Mouse (Mus musculus) CD4-positive, CD25-positive, alpha-beta regulatory T cell, adult 4 months (primary cell): Measurements from ENCODE around the gene Aldh3a2. TPM values are rescaled to one million over a fixed set of nuclear protein-coding genes. Genes with fewer than 3 reads are reported as not detected.
"Not testable (repeated sequence)": the region's sequence is repeated elsewhere in the genome, so short reads cannot be mapped to it uniquely, and the experiment has no call there.

Experiments used
- ATAC-seq: one replicate; pipeline ENCODE4 v1.8.0; 2017
- polyA plus RNA-seq, 2 experiments: library from polyadenylated mRNA; unstranded; fragments of 100-300 nt; shearing (Covaris generic); gene quantifications; one replicate each; pipeline ENCODE4 v1.2.1; 2017

The Aldh3a2 gene
- 10 to 100 TPM; 35.8 to 49.3 TPM for polyA plus RNA-seq

- ATAC-seq: peak; percentile 99
Observed at GRCm38 (mm10) chr11:61266551-61267533, at the start of gene Aldh3a2. Aldh3a2 (minus strand) TSS chr11:61267464.

GRCm38 (mm10) chr11:61316864-61317263 is 49.6 kb upstream of the Aldh3a2 start:
- ATAC-seq: no peak

- ATAC-seq: no peak
Observed at GRCm38 (mm10) chr11:61310321-61310720, 43.1 kb upstream of the Aldh3a2 start.

- peak; percentile 66 for ATAC-seq
Observed at GRCm38 (mm10) chr11:61309831-61310230, 42.6 kb upstream of the Aldh3a2 start.

- ATAC-seq: no peak
Observed at GRCm38 (mm10) chr11:61307795-61308194, 40.5 kb upstream of the Aldh3a2 start.

GRCm38 (mm10) chr11:61305377-61305776 is 38.1 kb upstream of the Aldh3a2 start:
- no peak for ATAC-seq

GRCm38 (mm10) chr11:61304535-61304934 is 37.3 kb upstream of the Aldh3a2 start:
- ATAC-seq: not testable (repeated sequence)

- no peak for ATAC-seq
Observed at GRCm38 (mm10) chr11:61300716-61301392, 33.6 kb upstream of the Aldh3a2 start.

- no peak for ATAC-seq
Observed at GRCm38 (mm10) chr11:61300205-61300604, 32.9 kb upstream of the Aldh3a2 start.

GRCm38 (mm10) chr11:61297901-61298300 is 30.6 kb upstream of the Aldh3a2 start:
- no peak for ATAC-seq

GRCm38 (mm10) chr11:61297326-61297725 is 30.1 kb upstream of the Aldh3a2 start:
- no peak for ATAC-seq

- no peak for ATAC-seq
Observed at GRCm38 (mm10) chr11:61296556-61296955, 29.3 kb upstream of the Aldh3a2 start.

- ATAC-seq: no peak
Observed at GRCm38 (mm10) chr11:61295556-61295955, 28.3 kb upstream of the Aldh3a2 start.

- no peak for ATAC-seq
Observed at GRCm38 (mm10) chr11:61294431-61294830, 27.2 kb upstream of the Aldh3a2 start.

GRCm38 (mm10) chr11:61293251-61293650 is 26.0 kb upstream of the Aldh3a2 start:
- ATAC-seq: no peak

- ATAC-seq: no peak
Observed at GRCm38 (mm10) chr11:61284323-61284722, 17.1 kb upstream of the Aldh3a2 start.

- ATAC-seq: no peak
Observed at GRCm38 (mm10) chr11:61283414-61284049, 16.3 kb upstream of the Aldh3a2 start.

GRCm38 (mm10) chr11:61278445-61279077 is 11.3 kb upstream of the Aldh3a2 start:
- ATAC-seq: no peak

- ATAC-seq: no peak
Observed at GRCm38 (mm10) chr11:61277937-61278336, 10.7 kb upstream of the Aldh3a2 start.

GRCm38 (mm10) chr11:61276482-61276881 is 9.2 kb upstream of the Aldh3a2 start:
- no peak for ATAC-seq

- ATAC-seq: no peak
Observed at GRCm38 (mm10) chr11:61275106-61275505, 7.8 kb upstream of the Aldh3a2 start.

- ATAC-seq: no peak
Observed at GRCm38 (mm10) chr11:61274421-61274820, 7.2 kb upstream of the Aldh3a2 start.

GRCm38 (mm10) chr11:61273928-61274327 is 6.7 kb upstream of the Aldh3a2 start:
- ATAC-seq: no peak
